Mouse (Mus musculus): ENCODE measurements around the gene Slc16a10.

DNA sequence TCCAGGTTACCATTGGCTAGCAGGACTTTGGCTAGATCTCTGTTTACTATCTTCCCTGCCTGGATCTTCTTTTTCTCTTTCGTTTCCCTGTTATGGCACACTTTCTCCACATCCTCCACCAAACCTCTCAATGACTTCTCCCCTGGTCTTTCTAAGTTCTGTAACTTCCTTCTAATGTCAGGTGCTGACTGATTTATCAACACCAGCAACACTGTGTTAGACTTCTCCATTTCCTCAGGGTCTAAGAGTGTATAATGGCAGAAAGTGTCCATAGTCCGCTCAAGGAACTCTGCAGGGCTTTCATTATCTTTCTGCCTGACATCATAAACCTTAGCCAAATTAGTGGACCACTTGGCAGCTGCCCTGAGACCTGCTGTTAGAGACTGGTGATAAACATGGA lies 47.6 kb upstream of the Slc16a10 start:
- TF ChIP-seq CTCF (IDR thresholded peaks at IDR 0.05; ENCODE audit: extremely low read depth, insufficient read length, insufficient replicate concordance, low read depth, low read length) (no peak), POLR2A (IDR thresholded peaks at IDR 0.05; ENCODE audit: low read depth, low read length) (no peak)

Measured in small intestine, adult 2 months (tissue).